Mouse (Mus musculus) liver, embryonic 12.5 days (tissue): ENCODE measurements around the gene Ikzf3. TPM values are rescaled to one million over a fixed set of nuclear protein-coding genes. Genes with fewer than 3 reads are reported as not detected.

ENCODE experiments used
- ATAC-seq: fragments of 200-750 bp; cut with Nextera tagmentation; 2 replicates; pipeline ENCODE4 v1.8.0; 2017; ENCODE audit warnings: moderate number of reproducible peaks, mild to moderate bottlenecking, moderate library complexity
- H3K27ac ChIP-seq: fragments of 300-500 bp; sonication (generic); 2 replicates; pipeline ENCODE4 v1.5.1; 2016; ENCODE audit warnings: mild to moderate bottlenecking
- H3K27me3 ChIP-seq: fragments of 300-500 bp; sonication (generic); replicated peaks from 2 replicates; pipeline ENCODE4 v1.6.1; 2016; ENCODE audit warnings: mild to moderate bottlenecking, moderate library complexity
- H3K36me3 ChIP-seq: fragments of 300-500 bp; sonication (generic); 2 replicates; pipeline ENCODE4 v1.6.1; 2016; ENCODE audit warnings: mild to moderate bottlenecking, moderate library complexity
- H3K4me1 ChIP-seq: fragments of 300-500 bp; sonication (generic); 2 replicates; pipeline ENCODE4 v1.6.1; 2016
- H3K4me2 ChIP-seq: fragments of 300-500 bp; sonication (generic); 2 replicates; pipeline ENCODE4 v1.6.1; 2016; ENCODE audit warnings: mild to moderate bottlenecking, moderate library complexity
- H3K4me3 ChIP-seq: fragments of 300-500 bp; sonication (generic); 2 replicates; pipeline ENCODE4 v1.5.1; 2016; ENCODE audit warnings: mild to moderate bottlenecking, moderate library complexity
- H3K9ac ChIP-seq: fragments of 300-500 bp; sonication (generic); 2 replicates; pipeline ENCODE4 v1.6.1; 2016; ENCODE audit warnings: mild to moderate bottlenecking, moderate library complexity
- H3K9me3 ChIP-seq: fragments of 300-500 bp; sonication (generic); replicated peaks from 2 replicates; pipeline ENCODE4 v1.6.1; 2016; ENCODE audit warnings: mild to moderate bottlenecking, moderate library complexity
- WGBS: fragments of 180-500 bp; shearing (Covaris S2); methylation state at CpG from one replicate; pipeline ENCODE4 v1.1.7; 2016; ENCODE audit not compliant: insufficient replicate concordance; 5-methylcytosine and 5-hydroxymethylcytosine counted together
- polyA plus RNA-seq: library from polyadenylated mRNA; unstranded; fragments of >200 nt; fragmentation: Nextera tagmentation; extraction: Ambion mirVana; gene quantifications from 2 replicates; pipeline ENCODE4 v1.2.1, GENCODE M21; 2016

The Ikzf3 gene
- polyA plus RNA-seq, 1 experiment from 2014 or later, result 0.12 TPM

- Histone ChIP-seq H3K36me3 (no peaks in the 10 kb centered on the region), H3K4me3 (no peak overlapping the region), H3K4me2 (no peak overlapping the region), H3K27ac (no peak overlapping the region), H3K9me3 (no peaks in the 10 kb centered on the region), H3K9ac (no peak overlapping the region), H3K27me3 (peaks cover 26% of the 10 kb centered on the region), H3K4me1 (no peaks in the 10 kb centered on the region)
- 78% methylated on average over 3 of the region's 3 CpGs for WGBS
- no peak for ATAC-seq
These were observed 17.2 kb upstream of the Ikzf3 start for GRCm38 (mm10) chr11:98563025-98563424.

- Histone ChIP-seq H3K4me3 (no peak overlapping the region), H3K36me3 (no peaks in the 10 kb centered on the region), H3K27me3 (peaks cover 29% of the 10 kb centered on the region), H3K27ac (no peak overlapping the region), H3K9me3 (no peaks in the 10 kb centered on the region), H3K4me1 (no peaks in the 10 kb centered on the region), H3K9ac (no peak overlapping the region), H3K4me2 (no peak overlapping the region)
- WGBS, result 40% methylated on average over 7 of the region's 7 CpGs
- no peak for ATAC-seq
These were observed 15.1 kb upstream of the Ikzf3 start for GRCm38 (mm10) chr11:98560942-98561341.

GRCm38 (mm10) chr11:98555124-98555700 is 9.4 kb upstream of the Ikzf3 start:
- Histone ChIP-seq H3K27me3 (peaks cover 22% of the 10 kb centered on the region), H3K9me3 (no peaks in the 10 kb centered on the region), H3K36me3 (no peaks in the 10 kb centered on the region), H3K4me2 (no peak overlapping the region), H3K4me3 (no peak overlapping the region), H3K27ac (no peak overlapping the region), H3K4me1 (peaks cover 14% of the 10 kb centered on the region), H3K9ac (no peak overlapping the region)
- no peak for ATAC-seq
- 63% methylated on average over 12 of the region's 12 CpGs for WGBS

- no peak overlapping the region for H3K27ac ChIP-seq
These were observed 8.1 kb upstream of the Ikzf3 start for GRCm38 (mm10) chr11:98553966-98554365.

GRCm38 (mm10) chr11:98550975-98551828 is 5.4 kb upstream of the Ikzf3 start, which contains the start of gene Zpbp2:
Gene Zpbp2, plus strand, starts transcription at chr11:98551097.
- peaks cover 20% of the 10 kb centered on the region for H3K4me1 ChIP-seq
- WGBS, result under 1% methylated on average over 49 of the region's 51 CpGs
- peak; percentile 99 for ATAC-seq

More at GRCm38 (mm10) chr11:98553966-98554365, 8.1 kb upstream of the Ikzf3 start:
- Histone ChIP-seq H3K36me3 (no peaks in the 10 kb centered on the region), H3K4me1 (peaks cover 20% of the 10 kb centered on the region), H3K9me3 (no peaks in the 10 kb centered on the region), H3K27me3 (peaks cover 29% of the 10 kb centered on the region), H3K4me3 (no peak overlapping the region), H3K4me2 (no peak overlapping the region), H3K9ac (no peak overlapping the region)
- no peak for ATAC-seq
- WGBS, result 79% methylated on average over 4 of the region's 4 CpGs

GRCm38 (mm10) chr11:98550311-98550974 is 4.6 kb upstream of the Ikzf3 start:
- Histone ChIP-seq H3K9me3 (no peaks in the 10 kb centered on the region), H3K9ac (peak overlapping the region; percentile 75), H3K4me2 (peak overlapping the region; percentile 91), H3K36me3 (no peaks in the 10 kb centered on the region), H3K27ac (peak overlapping the region; percentile 82; the same call in 1 of the 2 replicates), H3K4me3 (peak overlapping the region; percentile 73), H3K27me3 (peaks cover 52% of the 10 kb centered on the region), H3K4me1 (peaks cover 26% of the 10 kb centered on the region)
- WGBS, result 12% methylated on average over 20 of the region's 20 CpGs
- no peak for ATAC-seq

More at GRCm38 (mm10) chr11:98550975-98551828, 5.4 kb upstream of the Ikzf3 start, which contains the start of gene Zpbp2:
- Histone ChIP-seq H3K4me2 (peak within 1 kb of the TSS; percentile 91), H3K9ac (peak within 1 kb of the TSS; percentile 75), H3K9me3 (no peaks in the 10 kb centered on the region), H3K27ac (peak within 1 kb of the TSS; percentile 82), H3K27me3 (peaks cover 44% of the 10 kb centered on the region), H3K36me3 (no peaks in the 10 kb centered on the region), H3K4me3 (peak within 1 kb of the TSS; percentile 73)

- H3K4me3 ChIP-seq, result no peak overlapping the region
- no peak overlapping the region for H3K27ac ChIP-seq
- no peak overlapping the region for H3K9ac ChIP-seq
- H3K4me1 ChIP-seq, result peaks cover 29% of the 10 kb centered on the region
- no peaks in the 10 kb centered on the region for H3K36me3 ChIP-seq
- ATAC-seq, result no peak
- H3K9me3 ChIP-seq, result no peaks in the 10 kb centered on the region
- no peak overlapping the region for H3K4me2 ChIP-seq
- peaks cover 63% of the 10 kb centered on the region for H3K27me3 ChIP-seq
- WGBS, result 47% methylated on average over 4 of the region's 4 CpGs
These were observed 3.5 kb upstream of the Ikzf3 start for GRCm38 (mm10) chr11:98549363-98549762.

GRCm38 (mm10) chr11:98547308-98547693 is 1.5 kb upstream of the Ikzf3 start:
- Histone ChIP-seq H3K27me3 (peaks cover 80% of the 10 kb centered on the region), H3K4me1 (peaks cover 29% of the 10 kb centered on the region)

GRCm38 (mm10) chr11:98546529-98547307 is 887 bp upstream of the Ikzf3 start:
- no peak for ATAC-seq

More at GRCm38 (mm10) chr11:98547308-98547693, 1.5 kb upstream of the Ikzf3 start:
- no peak overlapping the region for H3K27ac ChIP-seq
- H3K4me2 ChIP-seq, result no peak overlapping the region
- no peak overlapping the region for H3K9ac ChIP-seq
- WGBS, result 40% methylated on average over 3 of the region's 3 CpGs
- H3K36me3 ChIP-seq, result no peaks in the 10 kb centered on the region
- no peak for ATAC-seq
- H3K9me3 ChIP-seq, result no peaks in the 10 kb centered on the region
- no peak overlapping the region for H3K4me3 ChIP-seq

GRCm38 (mm10) chr11:98544890-98545677 is 747 bp downstream of the Ikzf3 start:
- Histone ChIP-seq H3K4me2 (peak overlapping the region; percentile 65), H3K4me3 (peak overlapping the region; percentile 46), H3K36me3 (no peaks in the 10 kb centered on the region), H3K4me1 (peaks cover 13% of the 10 kb centered on the region; the same call in 1 of the 2 replicates), H3K9ac (peak overlapping the region; percentile 35; the same call in 1 of the 2 replicates), H3K9me3 (no peaks in the 10 kb centered on the region), H3K27me3 (peaks cover 89% of the 10 kb centered on the region), H3K27ac (no peak overlapping the region)
- no peak for ATAC-seq
- 3% methylated on average over 16 of the region's 16 CpGs for WGBS

More at GRCm38 (mm10) chr11:98546529-98547307, 887 bp upstream of the Ikzf3 start:
- H3K4me2 ChIP-seq, result no peak overlapping the region
- peaks cover 85% of the 10 kb centered on the region for H3K27me3 ChIP-seq
- no peak overlapping the region for H3K9ac ChIP-seq
- no peak overlapping the region for H3K4me3 ChIP-seq
- H3K36me3 ChIP-seq, result no peaks in the 10 kb centered on the region
- no peaks in the 10 kb centered on the region for H3K9me3 ChIP-seq
- H3K27ac ChIP-seq, result no peak overlapping the region
- H3K4me1 ChIP-seq, result peaks cover 26% of the 10 kb centered on the region
- WGBS, result 36% methylated on average over 12 of the region's 12 CpGs
